Mouse (Mus musculus): ENCODE results near the gene Lipo3. TPM values are rescaled to one million over a fixed set of nuclear protein-coding genes. Genes with fewer than 3 reads are reported as not detected.
"Not testable (repeated sequence)": the region's sequence is repeated elsewhere in the genome, so short reads cannot be mapped to it uniquely, and the experiment has no call there.

Gene Lipo3
- total RNA-seq (2021), result 1 to 10 TPM; 7.8 to 9.7 TPM
- long read RNA-seq, experiment 1, partial matches to known transcripts, result 2 of 14 reads
- long read RNA-seq, experiment 1, other reads (novel, unspliced or antisense), result 11 of 14 reads
- long read RNA-seq, experiment 2, partial matches to known transcripts, result 0 of 9 reads
- long read RNA-seq, experiment 2, other reads (novel, unspliced or antisense), result 9 of 9 reads

DNA sequence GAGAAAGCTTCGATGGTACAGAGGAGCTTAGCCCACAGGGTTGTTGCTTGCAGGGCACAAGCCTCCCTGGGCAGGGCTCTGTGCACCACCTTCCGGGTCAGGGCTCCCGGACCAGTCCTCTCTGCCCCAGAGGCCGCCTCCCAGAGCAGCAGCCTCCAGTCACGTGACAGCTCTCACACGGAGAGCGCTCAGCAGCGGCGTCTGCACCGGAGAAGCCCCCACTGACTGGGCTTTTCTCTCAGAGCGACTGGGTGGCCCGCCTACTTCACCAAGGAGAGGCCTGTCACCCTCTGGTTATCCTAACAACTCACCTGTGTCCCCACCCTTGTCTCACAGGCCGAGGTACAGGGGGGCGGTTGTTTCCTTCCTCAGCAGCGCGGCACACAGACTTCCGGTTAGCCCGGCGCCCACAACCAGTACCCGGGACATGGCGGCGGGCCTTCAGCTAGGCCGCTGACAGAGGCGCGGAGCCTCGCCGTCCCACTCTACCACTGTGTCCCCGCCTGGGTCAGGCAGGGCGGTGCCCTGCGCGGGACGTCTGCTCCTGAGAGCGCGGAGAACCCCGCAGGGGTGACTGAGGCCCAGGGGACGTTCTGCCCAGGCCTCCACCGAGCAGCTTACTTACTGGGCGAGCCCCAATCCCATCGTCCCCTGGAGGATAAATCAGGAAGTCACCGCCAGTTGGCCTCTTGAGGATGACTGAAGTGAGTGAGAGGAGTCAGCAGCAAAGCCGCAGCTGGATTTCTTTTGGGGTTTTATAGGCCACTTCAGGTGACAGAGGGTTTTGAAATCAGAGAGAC, at the start of gene Lipo3:
Gene Lipo3 (minus strand): TSS at position 665 of the 800 bp plus-strand sequence.
- peak; percentile 32 to 52 for DNase-seq

DNA sequence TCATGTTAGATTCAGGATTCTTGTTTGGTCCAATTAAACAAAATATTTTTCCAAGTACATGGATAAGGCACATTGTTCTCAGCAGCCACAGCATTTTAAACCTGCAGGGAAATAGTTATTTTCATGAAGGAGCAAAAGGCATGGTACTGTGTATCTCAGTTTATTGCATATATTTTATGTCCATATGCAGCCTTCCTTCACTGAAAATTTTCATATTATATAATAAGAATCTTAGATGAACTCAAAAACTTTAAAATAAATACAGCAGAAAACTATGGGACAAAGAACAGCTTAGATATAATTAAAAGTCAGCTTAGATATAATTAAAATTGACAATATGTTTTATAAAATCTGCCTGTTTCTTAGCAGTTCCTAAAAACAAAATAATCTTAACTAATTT, 25.6 kb upstream of the Lipo3 start, which contains the start of gene Lipo1:
Gene Lipo1 (minus strand): TSS at position 101 of the 400 bp plus-strand sequence.
- DNase-seq, result not testable (repeated sequence)

DNA sequence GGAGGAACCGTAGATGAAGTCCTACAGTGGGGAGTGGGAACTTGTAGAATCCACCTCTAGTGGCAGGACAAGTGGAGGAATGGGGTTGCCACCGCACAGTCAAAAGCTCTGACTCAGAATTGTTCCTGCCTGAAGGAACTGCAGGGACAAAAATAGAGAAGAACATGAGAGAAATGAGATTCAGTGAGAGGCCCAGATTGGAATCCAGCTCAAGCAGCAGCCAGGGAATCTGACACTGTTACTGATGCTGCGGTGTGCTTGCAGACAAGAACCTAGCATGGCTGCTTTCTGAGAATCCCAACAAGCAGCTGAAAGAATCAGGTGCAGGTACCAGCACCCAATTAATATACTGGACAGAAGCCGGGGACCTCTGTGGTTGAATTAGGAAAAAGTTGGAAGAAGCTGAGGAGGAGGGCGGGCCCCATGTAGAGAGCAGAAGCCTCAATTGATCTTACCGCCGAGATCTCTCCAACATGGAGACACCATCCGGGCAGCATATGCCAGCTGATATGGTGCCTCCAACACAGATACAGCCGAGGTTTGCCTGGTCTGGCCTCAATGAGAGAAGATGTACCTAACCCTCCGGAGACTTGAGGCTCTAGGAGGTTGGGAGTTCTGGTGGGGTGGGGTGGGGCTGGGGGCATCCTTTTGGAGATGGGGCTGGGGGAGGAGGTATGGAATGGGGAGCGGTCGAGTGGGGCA, 25.0 kb upstream of the Lipo3 start:
- DNase-seq, result no peak

DNA sequence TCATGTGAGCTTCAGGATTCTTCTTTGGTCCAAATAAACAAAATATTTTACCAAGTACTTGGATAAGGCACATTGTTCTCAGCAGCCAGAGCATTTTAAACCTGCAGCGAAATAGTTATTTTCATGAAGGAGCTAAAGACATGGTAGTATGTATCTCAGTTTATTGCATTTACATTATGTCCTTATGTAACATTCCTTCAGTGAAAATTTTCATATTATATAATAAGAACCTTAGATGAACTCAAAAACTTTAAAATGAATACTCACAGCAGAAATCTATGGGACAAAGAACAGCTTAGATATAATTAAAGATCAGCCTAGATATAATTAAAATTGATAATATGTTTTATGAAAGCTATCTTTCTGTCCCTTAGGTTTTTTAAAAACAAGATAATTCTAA, 10.5 kb downstream of the Lipo3 start, which contains the start of gene Lipo2:
Gene Lipo2 (minus strand): TSS at position 101 of the 400 bp plus-strand sequence.
- DNase-seq, result not testable (repeated sequence)

DNA sequence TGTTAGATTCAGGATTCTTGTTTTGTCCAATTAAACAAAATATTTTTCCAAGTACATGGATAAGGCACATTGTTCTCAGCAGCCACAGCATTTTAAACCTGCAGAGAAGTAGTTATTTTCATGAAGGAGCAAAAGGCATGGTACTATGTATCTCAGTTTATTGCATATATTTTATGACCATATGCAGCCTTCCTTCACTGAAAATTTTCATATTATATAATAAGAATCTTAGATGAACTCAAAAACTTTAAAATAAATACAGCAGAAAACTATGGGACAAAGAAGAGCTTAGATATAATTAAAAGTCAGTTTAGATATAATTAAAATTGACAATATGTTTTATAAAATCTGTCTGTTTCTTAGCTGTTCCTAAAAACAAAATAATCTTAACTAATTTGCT, 136.6 kb downstream of the Lipo3 start, which contains the start of gene Gm8978:
Gene Gm8978 (minus strand): TSS at position 101 of the 400 bp plus-strand sequence.
- DNase-seq, result not testable (repeated sequence)

DNA sequence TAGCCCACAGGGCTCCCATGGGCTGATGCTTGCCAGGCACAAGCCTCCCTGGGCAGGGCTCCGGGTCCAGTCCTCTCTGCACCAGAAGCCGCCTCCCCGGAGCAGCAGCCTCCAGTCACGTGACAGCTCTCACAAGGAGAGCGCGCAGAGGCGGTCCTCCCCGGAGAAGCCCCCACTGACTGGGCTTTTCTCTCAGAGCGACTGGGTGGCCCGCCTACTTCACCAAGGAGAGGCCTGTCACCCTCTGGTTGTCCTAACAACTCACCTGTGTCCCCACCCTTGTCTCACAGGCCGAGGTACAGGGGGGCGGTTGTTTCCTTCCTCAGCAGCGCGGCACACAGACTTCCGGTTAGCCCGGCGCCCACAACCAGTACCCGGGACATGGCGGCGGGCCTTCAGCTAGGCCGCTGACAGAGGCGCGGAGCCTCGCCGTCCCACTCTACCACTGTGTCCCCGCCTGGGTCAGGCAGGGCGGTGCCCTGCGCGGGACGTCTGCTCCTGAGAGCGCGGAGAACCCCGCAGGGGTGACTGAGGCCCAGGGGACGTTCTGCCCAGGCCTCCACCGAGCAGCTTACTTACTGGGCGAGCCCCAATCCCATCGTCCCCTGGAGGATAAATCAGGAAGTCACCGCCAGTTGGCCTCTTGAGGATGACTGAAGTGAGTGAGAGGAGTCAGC, 172.0 kb downstream of the Lipo3 start:
- DNase-seq, result peak; percentile 75 to 77

DNA sequence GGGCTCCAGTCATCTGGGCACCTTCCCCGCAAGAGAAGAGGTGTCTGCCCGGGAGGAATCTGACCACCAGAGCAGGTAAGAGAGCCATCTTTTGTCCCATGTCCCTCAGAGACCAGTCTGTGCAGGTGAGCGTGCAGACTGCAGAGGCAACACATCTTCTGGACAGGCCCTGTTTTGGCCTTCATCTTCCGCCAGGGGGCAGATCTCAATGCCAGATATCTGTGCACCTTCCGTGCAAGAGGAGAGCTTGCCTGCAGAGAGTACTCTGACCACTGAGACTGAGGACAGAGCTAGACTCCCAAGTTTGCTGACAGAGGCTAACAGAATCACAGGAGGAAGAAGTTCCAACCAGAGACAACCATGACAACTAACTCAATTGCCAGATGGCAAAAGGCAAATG, 193.2 kb downstream of the Lipo3 start:
- DNase-seq, result not testable (repeated sequence)

DNA sequence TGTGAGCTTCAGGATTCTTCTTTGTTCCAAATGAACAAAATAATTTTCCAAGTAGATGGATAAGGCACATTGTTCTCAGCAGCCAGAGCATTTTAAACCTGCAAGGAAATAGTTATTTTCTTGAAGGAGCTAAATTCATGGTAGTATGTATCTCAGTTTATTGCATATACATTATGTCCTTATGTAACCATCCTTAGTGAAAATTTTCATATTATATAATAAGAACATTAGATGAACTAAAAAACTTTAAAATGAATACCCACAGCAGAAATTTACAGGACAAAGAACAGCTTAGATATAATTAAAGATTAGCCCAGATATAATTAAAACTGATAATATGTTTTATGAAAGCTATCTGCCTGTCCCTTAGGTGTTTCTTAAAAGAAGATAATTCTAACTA, 244.1 kb downstream of the Lipo3 start, which contains the start of gene Lipo4:
Gene Lipo4 (minus strand): TSS at position 101 of the 400 bp plus-strand sequence.
- no peak for DNase-seq

Small RNA genes within 50 kb of the gene (microRNA-seq; reads per million reads assigned to microRNA genes)
- gene Gm27440, result 0 reads per million in 2 experiments

Other genes with a start within 250 kb of the Lipo3 start
- gene Lipo4, start 244.2 kb downstream of the Lipo3 start, total RNA-seq (2021), result under 1 TPM in 1 of 2 experiments, not detected in 1; 0.15 TPM
- not detected for gene Gm8978, start 136.7 kb downstream of the Lipo3 start, total RNA-seq (2021)
- under 1 TPM; 0.25 to 0.41 TPM for gene Lipo2, start 10.6 kb downstream of the Lipo3 start, total RNA-seq (2021)
- gene Lipo1, start 25.5 kb upstream of the Lipo3 start, total RNA-seq (2021), result not detected
- gene Lipf, start 199.2 kb upstream of the Lipo3 start, total RNA-seq (2021), result not detected
- not detected for gene Lipk, start 246.3 kb upstream of the Lipo3 start, total RNA-seq (2021)

All from heart, adult 18-20 months (tissue).